Mouse (Mus musculus) stomach, embryonic 16.5 days (tissue): ENCODE results near the gene Cdk5r2. TPM values are rescaled to one million over a fixed set of nuclear protein-coding genes. Genes with fewer than 3 reads are reported as not detected.

ENCODE experiments used
- ATAC-seq: fragments of 200-750 bp; cut with Nextera tagmentation; 2 replicates; pipeline ENCODE4 v1.8.0; 2017; ENCODE audit warnings: moderate number of reproducible peaks, moderate TSS enrichment; ENCODE audit not compliant: insufficient read depth, low FRiP score
- H3K27ac ChIP-seq: fragments of 300-500 bp; sonication (generic); 2 replicates; pipeline ENCODE4 v1.5.1; 2014; ENCODE audit warnings: low read length
- H3K27me3 ChIP-seq: fragments of 300-500 bp; sonication (generic); 2 replicates; pipeline ENCODE4 v1.6.1; 2014; ENCODE audit warnings: low read length, control low read depth, mixed read lengths; ENCODE audit not compliant: control insufficient read depth, insufficient read depth
- H3K36me3 ChIP-seq: fragments of 300-500 bp; sonication (generic); 2 replicates; pipeline ENCODE4 v1.6.1; 2014; ENCODE audit warnings: low read length; ENCODE audit not compliant: control insufficient read depth, insufficient read depth
- H3K4me1 ChIP-seq: fragments of 300-500 bp; sonication (generic); 2 replicates; pipeline ENCODE4 v1.6.1; 2014; ENCODE audit warnings: low read length, control low read depth, mixed read lengths; ENCODE audit not compliant: control insufficient read depth, insufficient read depth
- H3K4me2 ChIP-seq: fragments of 300-500 bp; sonication (generic); 2 replicates; pipeline ENCODE4 v1.6.1; 2014; ENCODE audit warnings: low read depth, low read length, mixed read lengths
- H3K4me3 ChIP-seq: fragments of 300-500 bp; sonication (generic); replicated peaks from 2 replicates; pipeline ENCODE4 v1.5.1; 2014; ENCODE audit warnings: mild to moderate bottlenecking, low read length
- H3K9ac ChIP-seq: fragments of 300-500 bp; sonication (generic); 2 replicates; pipeline ENCODE4 v1.6.1; 2014; ENCODE audit warnings: low read length
- H3K9me3 ChIP-seq: fragments of 300-500 bp; sonication (generic); replicated peaks from 2 replicates; pipeline ENCODE4 v1.6.1; 2016; ENCODE audit warnings: low read length, control low read depth; ENCODE audit not compliant: control insufficient read depth
- WGBS: fragments of 180-500 bp; shearing (Covaris S2); extraction: QIAGEN DNeasy Blood & Tissue Kit; methylation state at CpG from one replicate; pipeline ENCODE4 v1.1.7; 2014; 5-methylcytosine and 5-hydroxymethylcytosine counted together
- polyA plus RNA-seq: library from polyadenylated mRNA; unstranded; fragments of >200 nt; fragmentation: Nextera tagmentation; extraction: Ambion mirVana; gene quantifications from 2 replicates; pipeline ENCODE4 v1.2.1, GENCODE M21; 2015

Gene Cdk5r2
- polyA plus RNA-seq, 1 experiment from 2014 or later: 0.06 TPM

- WGBS: 12% methylated on average over 4 of the region's 4 CpGs
- Histone ChIP-seq H3K4me3 (peak overlapping the region; percentile 35), H3K9me3 (no peaks in the 10 kb centered on the region), H3K4me1 (peaks cover 13% of the 10 kb centered on the region), H3K27me3 (peaks cover 63% of the 10 kb centered on the region), H3K27ac (no peak overlapping the region), H3K9ac (no peak overlapping the region), H3K4me2 (peak overlapping the region; percentile 49; the same call in 1 of the 2 replicates), H3K36me3 (no peaks in the 10 kb centered on the region)
- no peak for ATAC-seq
Measured at GRCm38 (mm10) chr1:74857677-74858076, 2.9 kb downstream of the Cdk5r2 start.

- H3K9me3 ChIP-seq: no peaks in the 10 kb centered on the region
- peak overlapping the region; percentile 49 for H3K4me2 ChIP-seq
- H3K4me1 ChIP-seq: peaks cover 13% of the 10 kb centered on the region
- peak; percentile 30; the same call in 1 of the 2 replicates for ATAC-seq
- no peaks in the 10 kb centered on the region for H3K36me3 ChIP-seq
- 1% methylated on average over 29 of the region's 29 CpGs for WGBS
- H3K27ac ChIP-seq: no peak overlapping the region
- H3K4me3 ChIP-seq: peak overlapping the region; percentile 35
- H3K27me3 ChIP-seq: peaks cover 63% of the 10 kb centered on the region
- H3K9ac ChIP-seq: no peak overlapping the region
Measured at GRCm38 (mm10) chr1:74858171-74858719, 3.5 kb downstream of the Cdk5r2 start.

- Histone ChIP-seq H3K4me1 (peaks cover 13% of the 10 kb centered on the region), H3K4me2 (peak overlapping the region; percentile 49), H3K36me3 (no peaks in the 10 kb centered on the region), H3K27me3 (peaks cover 58% of the 10 kb centered on the region), H3K9ac (no peak overlapping the region), H3K4me3 (peak overlapping the region; percentile 35; the same call in 1 of the 2 replicates), H3K27ac (no peak overlapping the region), H3K9me3 (no peaks in the 10 kb centered on the region)
- WGBS: 7% methylated on average over 16 of the region's 16 CpGs
- ATAC-seq: no peak
Measured at GRCm38 (mm10) chr1:74858805-74859204, 4.1 kb downstream of the Cdk5r2 start.

GRCm38 (mm10) chr1:74859223-74859984 is 4.7 kb downstream of the Cdk5r2 start:
- H3K36me3 ChIP-seq: no peaks in the 10 kb centered on the region
- H3K9me3 ChIP-seq: no peaks in the 10 kb centered on the region
- H3K4me2 ChIP-seq: no peak overlapping the region
- H3K27ac ChIP-seq: no peak overlapping the region
- ATAC-seq: no peak
- peaks cover 53% of the 10 kb centered on the region for H3K27me3 ChIP-seq
- H3K9ac ChIP-seq: no peak overlapping the region
- WGBS: 43% methylated on average over 6 of the region's 6 CpGs
- H3K4me3 ChIP-seq: no peak overlapping the region
- H3K4me1 ChIP-seq: peaks cover 13% of the 10 kb centered on the region

GRCm38 (mm10) chr1:74861783-74862182 is 7.0 kb downstream of the Cdk5r2 start:
- Histone ChIP-seq H3K4me2 (no peak overlapping the region), H3K4me1 (no peaks in the 10 kb centered on the region; the same call in 1 of the 2 replicates), H3K27ac (no peak overlapping the region), H3K4me3 (no peak overlapping the region), H3K36me3 (no peaks in the 10 kb centered on the region), H3K9me3 (no peaks in the 10 kb centered on the region), H3K27me3 (peaks cover 35% of the 10 kb centered on the region), H3K9ac (no peak overlapping the region)
- ATAC-seq: no peak

GRCm38 (mm10) chr1:74872218-74872617 is 17.5 kb downstream of the Cdk5r2 start:
- Histone ChIP-seq H3K9ac (no peak overlapping the region), H3K36me3 (no peaks in the 10 kb centered on the region), H3K4me1 (no peaks in the 10 kb centered on the region), H3K4me3 (no peak overlapping the region), H3K27ac (no peak overlapping the region), H3K4me2 (no peak overlapping the region), H3K9me3 (no peaks in the 10 kb centered on the region), H3K27me3 (no peaks in the 10 kb centered on the region)
- ATAC-seq: no peak
- WGBS: 66% methylated on average over 2 of the region's 2 CpGs

GRCm38 (mm10) chr1:74877199-74877598 is 22.5 kb downstream of the Cdk5r2 start:
- peaks cover 31% of the 10 kb centered on the region for H3K27me3 ChIP-seq
- no peak for ATAC-seq
- H3K4me3 ChIP-seq: no peak overlapping the region
- H3K4me1 ChIP-seq: peaks cover 4% of the 10 kb centered on the region
- no peaks in the 10 kb centered on the region for H3K9me3 ChIP-seq
- no peak overlapping the region for H3K27ac ChIP-seq
- H3K9ac ChIP-seq: no peak overlapping the region
- 44% methylated on average over 3 of the region's 3 CpGs for WGBS
- no peak overlapping the region for H3K4me2 ChIP-seq
- no peaks in the 10 kb centered on the region for H3K36me3 ChIP-seq

GRCm38 (mm10) chr1:74880785-74881360 is 26.1 kb downstream of the Cdk5r2 start:
- Histone ChIP-seq H3K27me3 (peaks cover 67% of the 10 kb centered on the region), H3K9ac (no peak overlapping the region), H3K4me3 (peak overlapping the region; percentile 18; the same call in 1 of the 2 replicates), H3K4me2 (peak overlapping the region; percentile 30), H3K4me1 (peaks cover 13% of the 10 kb centered on the region), H3K9me3 (no peaks in the 10 kb centered on the region), H3K36me3 (no peaks in the 10 kb centered on the region), H3K27ac (no peak overlapping the region)
- no peak for ATAC-seq
- 3% methylated on average over 18 of the region's 18 CpGs for WGBS

- Histone ChIP-seq H3K4me1 (peaks cover 13% of the 10 kb centered on the region), H3K36me3 (no peaks in the 10 kb centered on the region), H3K27me3 (peaks cover 80% of the 10 kb centered on the region), H3K4me3 (peak overlapping the region; percentile 36), H3K4me2 (peak overlapping the region; percentile 50), H3K27ac (no peak overlapping the region), H3K9me3 (no peaks in the 10 kb centered on the region), H3K9ac (no peak overlapping the region; the same call in 1 of the 2 replicates)
- no peak for ATAC-seq
- WGBS: under 1% methylated on average over 74 of the region's 74 CpGs
Measured at GRCm38 (mm10) chr1:74882055-74882734, 27.5 kb downstream of the Cdk5r2 start.
